Mouse (Mus musculus): ENCODE data around the gene Crhr1. TPM values are rescaled to one million over a fixed set of nuclear protein-coding genes. Genes with fewer than 3 reads are reported as not detected.

Crhr1 gene
- polyA plus RNA-seq, 1 experiment from 2014 or later = 10.2 TPM

- Histone ChIP-seq H3K36me3 (ENCODE audit: control insufficient read depth, insufficient read depth, low read length) (no peaks in the 10 kb centered on the region), H3K9ac (ENCODE audit: low read depth, low read length) (no peak overlapping the region), H3K4me3 (ENCODE audit: low read length) (no peak overlapping the region), H3K27ac (ENCODE audit: low read depth, low read length) (no peak overlapping the region), H3K27me3 (replicated peaks; ENCODE audit: control insufficient read depth, insufficient read depth, low read length) (peaks cover 12% of the 10 kb centered on the region), H3K9me3 (ENCODE audit: control insufficient read depth, low read length) (no peaks in the 10 kb centered on the region), H3K4me2 (ENCODE audit: low read length) (no peak overlapping the region), H3K4me1 (ENCODE audit: control insufficient read depth, insufficient read depth, low read depth, low read length) (peaks cover 22% of the 10 kb centered on the region)
- ATAC-seq = no peak
- WGBS = 57% methylated on average over 5 of the region's 5 CpGs
These were observed 3.2 kb upstream of the Crhr1 start for GRCm38 (mm10) chr11:104129466-104129865.

GRCm38 (mm10) chr11:104130721-104131647, 1.7 kb upstream of the Crhr1 start:
- 75% methylated on average over 15 of the region's 15 CpGs for WGBS
- Histone ChIP-seq H3K9me3 (ENCODE audit: control insufficient read depth, low read length) (no peaks in the 10 kb centered on the region), H3K4me3 (ENCODE audit: low read length) (no peak overlapping the region), H3K9ac (ENCODE audit: low read depth, low read length) (no peak overlapping the region), H3K36me3 (ENCODE audit: control insufficient read depth, insufficient read depth, low read length) (no peaks in the 10 kb centered on the region), H3K4me2 (ENCODE audit: low read length) (no peak overlapping the region), H3K4me1 (ENCODE audit: control insufficient read depth, insufficient read depth, low read depth, low read length) (peaks cover 22% of the 10 kb centered on the region), H3K27me3 (replicated peaks; ENCODE audit: control insufficient read depth, insufficient read depth, low read length) (peaks cover 24% of the 10 kb centered on the region), H3K27ac (ENCODE audit: low read depth, low read length) (no peak overlapping the region)
- no peak for ATAC-seq

GRCm38 (mm10) chr11:104131756-104132155, 899 bp upstream of the Crhr1 start:
- under 1% methylated on average over 21 of the region's 21 CpGs for WGBS
- H3K4me1 ChIP-seq (ENCODE audit: control insufficient read depth, insufficient read depth, low read depth, low read length) = peaks cover 22% of the 10 kb centered on the region
- H3K27me3 ChIP-seq (replicated peaks; ENCODE audit: control insufficient read depth, insufficient read depth, low read length) = peaks cover 27% of the 10 kb centered on the region
- ATAC-seq = peak; percentile 25
- H3K36me3 ChIP-seq (ENCODE audit: control insufficient read depth, insufficient read depth, low read length) = no peaks in the 10 kb centered on the region
- H3K4me2 ChIP-seq (ENCODE audit: low read length) = peak overlapping the region; percentile 97
- peak overlapping the region; percentile 68; the same call in 1 of the 2 replicates for H3K27ac ChIP-seq (ENCODE audit: low read depth, low read length)
- H3K9me3 ChIP-seq (ENCODE audit: control insufficient read depth, low read length) = no peaks in the 10 kb centered on the region
- peak overlapping the region; percentile 72 for H3K4me3 ChIP-seq (ENCODE audit: low read length)
- H3K9ac ChIP-seq (ENCODE audit: low read depth, low read length) = peak overlapping the region; percentile 91

GRCm38 (mm10) chr11:104133442-104133983, 858 bp downstream of the Crhr1 start:
- Histone ChIP-seq H3K27me3 (replicated peaks; ENCODE audit: control insufficient read depth, insufficient read depth, low read length) (peaks cover 27% of the 10 kb centered on the region), H3K4me2 (ENCODE audit: low read length) (peak overlapping the region; percentile 97), H3K9ac (ENCODE audit: low read depth, low read length) (peak overlapping the region; percentile 91), H3K27ac (ENCODE audit: low read depth, low read length) (no peak overlapping the region; the same call in 1 of the 2 replicates), H3K36me3 (ENCODE audit: control insufficient read depth, insufficient read depth, low read length) (no peaks in the 10 kb centered on the region), H3K4me1 (ENCODE audit: control insufficient read depth, insufficient read depth, low read depth, low read length) (peaks cover 22% of the 10 kb centered on the region), H3K4me3 (ENCODE audit: low read length) (peak overlapping the region; percentile 72), H3K9me3 (ENCODE audit: control insufficient read depth, low read length) (no peaks in the 10 kb centered on the region)
- ATAC-seq = no peak
- under 1% methylated on average over 45 of the region's 47 CpGs for WGBS

- peaks cover 2% of the 10 kb centered on the region for H3K4me1 ChIP-seq (ENCODE audit: control insufficient read depth, insufficient read depth, low read depth, low read length)
- WGBS = 56% methylated on average over 3 of the region's 3 CpGs
- no peaks in the 10 kb centered on the region for H3K36me3 ChIP-seq (ENCODE audit: control insufficient read depth, insufficient read depth, low read length)
- no peak overlapping the region for H3K27ac ChIP-seq (ENCODE audit: low read depth, low read length)
- no peak overlapping the region for H3K9ac ChIP-seq (ENCODE audit: low read depth, low read length)
- peaks cover 19% of the 10 kb centered on the region for H3K27me3 ChIP-seq (replicated peaks; ENCODE audit: control insufficient read depth, insufficient read depth, low read length)
- H3K4me3 ChIP-seq (ENCODE audit: low read length) = no peak overlapping the region
- ATAC-seq = no peak
- no peak overlapping the region for H3K4me2 ChIP-seq (ENCODE audit: low read length)
- H3K9me3 ChIP-seq (ENCODE audit: control insufficient read depth, low read length) = no peaks in the 10 kb centered on the region
These were observed 6.3 kb downstream of the Crhr1 start for GRCm38 (mm10) chr11:104138976-104139375.

- H3K9ac ChIP-seq (ENCODE audit: low read depth, low read length) = no peak overlapping the region
- WGBS = 100% methylated on average over 1 of the region's 1 CpGs
- no peak overlapping the region for H3K27ac ChIP-seq (ENCODE audit: low read depth, low read length)
- H3K27me3 ChIP-seq (replicated peaks; ENCODE audit: control insufficient read depth, insufficient read depth, low read length) = no peaks in the 10 kb centered on the region
- no peak overlapping the region for H3K4me3 ChIP-seq (ENCODE audit: low read length)
- no peak for ATAC-seq
- H3K36me3 ChIP-seq (ENCODE audit: control insufficient read depth, insufficient read depth, low read length) = no peaks in the 10 kb centered on the region
- H3K4me1 ChIP-seq (ENCODE audit: control insufficient read depth, insufficient read depth, low read depth, low read length) = no peaks in the 10 kb centered on the region
- no peak overlapping the region for H3K4me2 ChIP-seq (ENCODE audit: low read length)
- H3K9me3 ChIP-seq (ENCODE audit: control insufficient read depth, low read length) = no peaks in the 10 kb centered on the region
These were observed 12.3 kb downstream of the Crhr1 start for GRCm38 (mm10) chr11:104144930-104145329.

- H3K4me2 ChIP-seq (ENCODE audit: low read length) = no peak overlapping the region
- no peak overlapping the region for H3K4me3 ChIP-seq (ENCODE audit: low read length)
- H3K9me3 ChIP-seq (ENCODE audit: control insufficient read depth, low read length) = no peaks in the 10 kb centered on the region
- H3K27me3 ChIP-seq (replicated peaks; ENCODE audit: control insufficient read depth, insufficient read depth, low read length) = no peaks in the 10 kb centered on the region
- WGBS = 68% methylated on average over 7 of the region's 7 CpGs
- no peak for ATAC-seq
- H3K9ac ChIP-seq (ENCODE audit: low read depth, low read length) = no peak overlapping the region
- peaks cover 4% of the 10 kb centered on the region; the same call in 1 of the 2 replicates for H3K4me1 ChIP-seq (ENCODE audit: control insufficient read depth, insufficient read depth, low read depth, low read length)
- H3K36me3 ChIP-seq (ENCODE audit: control insufficient read depth, insufficient read depth, low read length) = no peaks in the 10 kb centered on the region
- no peak overlapping the region for H3K27ac ChIP-seq (ENCODE audit: low read depth, low read length)
These were observed 16.1 kb downstream of the Crhr1 start for GRCm38 (mm10) chr11:104148787-104149186.

- no peak for ATAC-seq
- Histone ChIP-seq H3K36me3 (ENCODE audit: control insufficient read depth, insufficient read depth, low read length) (no peaks in the 10 kb centered on the region), H3K9ac (ENCODE audit: low read depth, low read length) (no peak overlapping the region), H3K4me3 (ENCODE audit: low read length) (no peak overlapping the region), H3K4me2 (ENCODE audit: low read length) (no peak overlapping the region), H3K4me1 (ENCODE audit: control insufficient read depth, insufficient read depth, low read depth, low read length) (peaks cover 4% of the 10 kb centered on the region; the same call in 1 of the 2 replicates), H3K27me3 (replicated peaks; ENCODE audit: control insufficient read depth, insufficient read depth, low read length) (no peaks in the 10 kb centered on the region), H3K27ac (ENCODE audit: low read depth, low read length) (no peak overlapping the region), H3K9me3 (ENCODE audit: control insufficient read depth, low read length) (no peaks in the 10 kb centered on the region)
- 57% methylated on average over 5 of the region's 5 CpGs for WGBS
These were observed 18.3 kb downstream of the Crhr1 start for GRCm38 (mm10) chr11:104150911-104151310.

GRCm38 (mm10) chr11:104154332-104154731, 21.7 kb downstream of the Crhr1 start:
- H3K4me1 ChIP-seq (ENCODE audit: control insufficient read depth, insufficient read depth, low read depth, low read length) = peaks cover 14% of the 10 kb centered on the region; the same call in 1 of the 2 replicates
- H3K27me3 ChIP-seq (replicated peaks; ENCODE audit: control insufficient read depth, insufficient read depth, low read length) = no peaks in the 10 kb centered on the region
- 48% methylated on average over 4 of the region's 4 CpGs for whole genome bisulfite sequencing
- no peak for ATAC-seq
- no peak overlapping the region for H3K9ac ChIP-seq (ENCODE audit: low read depth, low read length)
- no peaks in the 10 kb centered on the region for H3K36me3 ChIP-seq (ENCODE audit: control insufficient read depth, insufficient read depth, low read length)
- no peak overlapping the region for H3K4me3 ChIP-seq (ENCODE audit: low read length)
- H3K27ac ChIP-seq (ENCODE audit: low read depth, low read length) = no peak overlapping the region
- no peaks in the 10 kb centered on the region for H3K9me3 ChIP-seq (ENCODE audit: control insufficient read depth, low read length)
- no peak overlapping the region for H3K4me2 ChIP-seq (ENCODE audit: low read length)
